Mouse (Mus musculus) layer of hippocampus, postnatal 10 days (tissue): Measurements from ENCODE around the gene Tmem176a. TPM values are rescaled to one million over a fixed set of nuclear protein-coding genes. Genes with fewer than 3 reads are reported as not detected.
"Not testable (repeated sequence)": the region's sequence is repeated elsewhere in the genome, so short reads cannot be mapped to it uniquely, and the experiment has no call there.

Source experiments
- DNase-seq, 2 experiments: peaks; one replicate each; pipeline ENCODE4 v3.0.0; 2021; ENCODE audit warnings: low spot score in 2 of 2
- long read RNA-seq: library from polyadenylated mRNA; stranded (forward); transcript quantifications from one replicate; pipeline ENCODE4 v2.0.0, GENCODE M21; 2023
- total RNA-seq, 2 experiments: library from RNA; stranded (reverse); gene quantifications; 2 replicates each; pipeline ENCODE4 v1.2.3; 2021

Tmem176a gene
- 10 to 100 TPM; 14.7 to 15.4 TPM for total RNA-seq
- long read RNA-seq, transcript Tmem176a-201 (7 exons, 1,540 nt), result major isoform, 31 of 31 reads
- long read RNA-seq, partial matches to known transcripts, result 0 of 31 reads
- long read RNA-seq, other reads (novel, unspliced or antisense), result 0 of 31 reads

- peak; percentile 40 to 43 for DNase-seq
Measured at GRCm38 (mm10) chr6:48840371-48840969, at the start of gene Tmem176a. Gene Tmem176a, plus strand, starts transcription at chr6:48840919.

- DNase-seq, result no peak
Measured at GRCm38 (mm10) chr6:48801897-48802296, 38.8 kb upstream of the Tmem176a start.

DNA sequence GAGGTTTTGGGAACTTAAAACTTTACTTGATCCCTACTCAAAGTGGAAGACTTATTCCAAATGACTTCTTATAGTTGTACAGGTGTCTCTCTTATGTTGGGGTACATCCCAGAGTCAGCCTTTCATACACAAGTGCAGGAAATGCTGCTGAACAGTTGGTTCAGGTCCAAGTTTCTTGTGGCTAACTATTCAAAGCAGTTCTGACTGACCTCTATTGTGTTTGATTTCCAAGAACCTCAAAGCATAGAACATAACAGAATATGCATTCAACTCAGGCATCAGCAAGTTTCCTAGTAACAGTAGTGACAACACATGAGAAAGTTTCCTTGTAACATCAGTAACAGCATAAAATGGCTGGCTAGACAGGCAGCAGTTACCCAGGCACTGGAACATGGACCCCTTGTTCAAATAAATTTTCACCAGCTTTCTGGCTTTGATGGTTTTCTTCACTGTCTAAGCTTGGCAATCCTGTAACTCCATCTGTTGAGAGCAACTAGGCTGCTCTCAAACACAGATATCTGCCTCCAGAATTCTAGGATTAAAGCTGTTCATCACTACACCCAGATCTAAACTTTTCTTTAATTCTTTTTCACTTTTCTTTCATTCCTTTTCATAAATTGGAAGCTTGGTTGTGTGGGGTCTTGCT, 37.2 kb upstream of the Tmem176a start:
- no peak for DNase-seq

DNA sequence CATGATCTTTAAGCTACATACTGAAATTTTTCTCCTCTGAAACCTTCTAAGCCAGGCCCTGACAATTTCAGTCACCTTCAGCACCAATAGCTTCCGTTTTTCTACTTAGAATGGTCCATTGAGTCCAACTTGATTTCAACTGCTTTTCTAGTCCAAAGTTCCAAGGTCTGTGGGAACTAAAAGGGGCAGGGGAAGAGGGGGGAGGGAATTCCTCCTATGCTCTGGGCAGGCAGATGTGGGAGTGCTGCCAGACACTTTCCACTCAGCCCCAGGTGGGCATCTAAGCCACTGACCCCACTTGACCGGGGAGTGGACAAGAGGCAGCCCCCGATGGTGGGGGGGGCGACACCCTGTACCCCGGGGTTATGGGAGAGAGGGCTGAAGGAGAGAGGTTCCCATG, 36.4 kb upstream of the Tmem176a start:
- no peak for DNase-seq

GRCm38 (mm10) chr6:48806746-48807145, 34.0 kb upstream of the Tmem176a start:
- no peak for DNase-seq

GRCm38 (mm10) chr6:48809494-48810219, 31.1 kb upstream of the Tmem176a start:
- DNase-seq, result no peak

DNA sequence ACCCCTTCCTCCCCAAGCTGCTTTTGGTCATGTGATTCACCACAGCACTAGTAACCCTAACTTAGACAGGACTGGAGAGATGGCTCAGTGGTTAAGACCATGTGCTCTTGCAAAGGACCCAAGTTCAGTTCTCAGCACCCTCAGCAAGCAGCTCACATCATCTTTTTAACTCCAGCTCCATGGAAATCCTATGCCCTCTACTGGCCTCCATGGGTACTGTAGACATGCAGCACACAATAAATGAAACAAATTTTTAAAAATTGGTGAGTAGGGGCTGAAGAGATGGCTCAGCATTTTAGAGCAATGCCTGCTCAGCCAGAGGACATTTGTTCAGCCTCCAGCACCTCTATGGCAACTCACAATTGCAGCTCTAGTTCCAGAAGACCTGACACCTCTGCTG, 25.7 kb upstream of the Tmem176a start:
- DNase-seq, result no peak

- peak; percentile 74 to 78 for DNase-seq
Measured at GRCm38 (mm10) chr6:48817815-48818214, 22.9 kb upstream of the Tmem176a start.

DNA sequence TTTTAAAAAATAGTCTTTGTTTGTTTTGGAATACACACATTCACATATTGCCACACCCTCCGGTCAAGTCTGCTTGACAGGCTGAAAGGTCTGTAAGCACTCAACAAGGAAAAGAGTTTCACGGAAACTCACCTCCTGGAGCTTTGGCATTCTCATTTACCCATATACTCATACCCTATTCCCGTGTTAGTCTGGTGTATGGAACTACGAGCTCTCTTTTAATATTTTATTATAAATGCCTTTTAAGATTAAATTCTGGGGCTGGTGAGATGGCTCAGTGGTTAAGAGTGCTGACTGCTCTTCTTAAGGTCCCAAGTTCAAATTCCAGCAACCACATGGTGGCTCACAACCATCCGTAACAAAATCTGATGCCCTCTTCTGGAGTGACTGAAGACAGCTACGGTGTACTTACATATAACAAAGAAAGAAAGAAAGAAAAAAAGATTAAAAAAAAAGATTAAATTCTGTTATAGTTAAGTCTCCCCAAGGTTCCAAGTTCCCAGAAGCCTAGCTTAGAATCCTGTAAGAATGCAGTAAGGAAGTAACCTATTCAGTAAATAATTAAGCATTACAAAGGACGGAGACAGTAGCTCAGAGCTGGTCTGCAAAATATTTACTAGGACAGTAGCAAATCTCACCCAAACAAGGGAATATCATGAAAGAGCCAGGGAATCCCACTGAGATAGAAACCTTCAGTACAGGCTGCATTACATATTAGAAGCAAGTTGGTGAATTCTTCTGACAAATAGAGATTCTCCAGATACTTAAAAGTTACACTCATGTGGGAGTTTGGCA, 18.5 kb upstream of the Tmem176a start:
- not testable (repeated sequence) for DNase-seq

GRCm38 (mm10) chr6:48825016-48825415, 15.7 kb upstream of the Tmem176a start:
- DNase-seq, result no peak

- DNase-seq, result no peak
Measured at GRCm38 (mm10) chr6:48828976-48829375, 11.7 kb upstream of the Tmem176a start.

- no peak for DNase-seq
Measured at GRCm38 (mm10) chr6:48829651-48830050, 11.1 kb upstream of the Tmem176a start.

DNA sequence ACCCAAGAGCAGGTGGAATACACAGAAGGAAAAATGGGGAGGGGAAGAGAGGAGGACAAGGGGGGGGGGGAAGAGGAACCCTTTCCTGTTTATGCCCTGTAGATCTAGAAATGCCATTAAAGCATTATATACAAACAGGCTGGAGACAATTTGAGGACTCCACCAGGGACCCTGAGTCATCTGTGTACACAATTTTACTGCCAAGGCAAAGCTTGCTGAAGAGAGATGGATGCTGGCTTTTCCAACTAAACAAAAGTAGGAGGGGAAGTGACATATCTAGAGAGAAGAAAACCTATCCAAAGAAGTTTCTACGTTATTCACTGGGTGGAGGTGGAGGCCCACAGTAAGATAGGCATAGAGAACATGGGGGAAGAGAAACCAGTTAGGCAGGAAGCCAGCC, 10.5 kb upstream of the Tmem176a start:
- no peak for DNase-seq

DNA sequence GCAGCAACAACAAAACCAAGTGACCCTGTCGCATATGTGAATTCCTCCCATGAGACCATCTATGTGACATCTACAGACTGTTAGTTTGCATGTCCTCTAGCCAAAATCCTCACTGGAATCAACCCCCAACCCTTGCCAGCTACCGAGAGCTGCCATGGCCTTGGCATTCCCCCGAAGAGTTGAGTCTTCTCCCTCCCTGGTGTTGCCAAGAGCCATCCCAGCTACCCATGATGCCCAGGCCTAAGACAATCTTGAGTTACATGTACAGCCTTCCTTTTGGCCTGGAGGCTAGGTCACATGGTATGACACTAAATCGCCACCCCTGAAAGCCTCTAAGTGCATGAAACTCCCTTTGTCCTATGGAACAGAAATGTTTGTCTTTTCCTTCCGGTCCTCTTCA, 9.6 kb upstream of the Tmem176a start:
- DNase-seq, result no peak

GRCm38 (mm10) chr6:48832426-48832825, 8.3 kb upstream of the Tmem176a start:
- no peak for DNase-seq

- DNase-seq, result no peak
Measured at GRCm38 (mm10) chr6:48833515-48833914, 7.2 kb upstream of the Tmem176a start.

DNA sequence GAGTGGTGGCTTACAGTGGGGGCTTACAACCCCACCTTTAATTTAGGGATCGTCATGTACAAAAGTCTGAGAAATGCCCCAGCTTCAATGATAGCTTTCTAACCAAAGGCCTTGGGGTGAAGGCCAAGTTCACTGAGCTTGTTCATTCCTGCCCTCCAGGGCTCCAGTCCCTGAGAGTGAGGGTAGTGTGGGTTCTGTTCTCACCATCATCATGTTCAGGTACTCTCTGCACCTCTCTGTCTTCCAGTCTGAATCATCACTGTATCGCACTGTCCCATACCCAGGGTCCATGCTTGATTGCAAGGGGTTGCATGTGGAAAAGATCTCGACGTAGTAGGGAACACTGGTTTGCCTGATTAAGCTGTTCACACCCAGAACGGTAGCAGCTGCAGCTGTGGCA, 5.5 kb upstream of the Tmem176a start:
- no peak for DNase-seq

DNA sequence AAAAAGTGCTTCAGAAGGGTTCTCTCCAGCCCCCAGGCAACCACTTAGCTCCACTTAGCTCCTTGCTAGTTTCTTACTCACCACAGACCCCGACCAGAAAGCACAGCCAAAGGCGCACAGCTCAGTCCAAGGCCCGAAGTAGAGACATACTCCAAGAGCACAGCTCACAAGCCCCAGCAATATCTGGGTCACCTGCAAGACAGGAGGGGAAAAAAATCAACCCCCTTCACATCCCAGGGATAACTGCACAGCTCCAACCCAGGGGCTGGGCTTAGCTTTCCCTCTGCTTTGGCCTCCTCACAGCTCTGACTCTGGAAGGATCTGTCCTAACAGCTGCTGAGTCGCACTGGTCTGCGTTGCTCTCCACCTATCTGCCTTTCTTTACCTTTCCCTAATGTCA, 4.6 kb upstream of the Tmem176a start:
- no peak for DNase-seq

- no peak for DNase-seq
Measured at GRCm38 (mm10) chr6:48837516-48837915, 3.2 kb upstream of the Tmem176a start.

- no peak for DNase-seq
Measured at GRCm38 (mm10) chr6:48838321-48839080, 2.2 kb upstream of the Tmem176a start.
